Mouse (Mus musculus) c-Kit-positive CD71-positive TER-119-negative erythroid progenitor cells, embryonic 14.5 days (primary cell): ENCODE data around the gene Pmvk.
"Not testable (repeated sequence)": the region's sequence is repeated elsewhere in the genome, so short reads cannot be mapped to it uniquely, and the experiment has no call there.

Experiments
- DNase-seq: peaks from one replicate; pipeline ENCODE4 v3.0.0-alpha.2; 2013; ENCODE audit warnings: low read depth

The Pmvk gene

DNA sequence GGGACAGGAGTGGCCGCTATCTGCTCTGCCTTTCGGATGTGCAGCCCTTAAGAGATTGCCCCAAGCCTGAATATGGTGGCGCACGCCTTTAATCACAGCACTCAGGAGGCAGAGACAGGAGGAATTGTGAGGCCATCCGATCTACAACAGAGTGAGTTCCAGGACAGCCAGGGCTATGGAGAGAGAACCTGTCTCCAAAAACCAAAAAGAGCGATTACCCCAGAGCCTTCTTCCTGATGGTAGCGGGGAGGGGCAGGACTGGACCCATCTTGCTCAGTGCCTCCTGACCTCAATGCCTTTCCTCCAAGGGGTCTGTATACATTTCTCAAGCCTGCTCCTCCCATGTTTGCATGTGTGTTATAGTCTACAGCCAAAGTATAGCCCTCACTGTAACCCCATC is 25.3 kb upstream of the Pmvk start:
- not testable (repeated sequence) for DNase-seq

DNA sequence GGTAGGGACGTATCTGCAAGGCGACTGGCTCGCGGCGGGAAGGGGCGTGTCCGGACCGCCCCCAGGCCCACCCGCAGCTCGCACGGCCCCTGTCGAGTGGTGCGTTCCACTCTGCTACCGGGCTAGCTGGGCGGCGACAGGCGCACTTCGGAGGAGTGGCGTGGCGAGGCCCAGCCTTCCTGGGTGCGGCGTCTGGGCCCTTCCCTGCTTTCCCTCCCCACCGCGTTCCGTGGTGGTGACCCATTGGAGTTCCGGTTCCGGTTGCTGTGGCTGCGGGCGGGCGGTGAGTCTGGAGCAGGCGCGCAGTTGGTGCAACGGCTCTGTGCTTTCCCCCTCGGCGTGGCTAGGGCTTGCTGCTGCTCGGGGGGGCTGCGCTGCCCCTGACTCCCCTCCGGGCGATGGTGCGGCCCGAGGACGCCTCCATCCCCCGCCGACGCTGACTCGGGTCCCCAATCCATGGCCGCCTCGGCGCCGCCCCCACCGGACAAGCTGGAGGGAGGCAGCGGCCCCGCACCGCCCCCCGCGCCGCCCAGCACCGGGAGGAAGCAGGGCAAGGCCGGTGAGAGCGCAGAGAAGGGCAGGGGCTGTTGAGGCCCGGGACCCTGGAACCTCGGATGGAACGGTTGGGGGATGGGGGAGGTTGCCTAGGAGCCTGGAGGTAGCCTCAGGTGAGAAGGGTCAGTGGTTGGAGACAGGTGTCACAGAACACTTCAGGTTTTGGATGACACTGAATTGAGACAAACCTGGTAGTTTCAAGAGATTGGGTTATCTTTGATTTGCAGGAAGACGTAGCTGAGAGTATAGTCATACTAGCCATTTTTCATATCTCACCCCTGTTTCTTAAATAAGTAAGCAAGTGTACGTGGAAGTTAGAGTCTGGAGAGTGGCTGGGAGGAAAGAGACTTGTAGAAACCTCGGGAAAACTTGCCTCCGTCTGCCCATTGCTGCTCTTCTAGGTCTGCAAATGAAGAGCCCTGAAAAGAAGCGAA is 23.9 kb upstream of the Pmvk start, which contains the start of gene Pygo2:
TSS of gene Pygo2 (plus strand) at position 44 of the 989 bp plus-strand sequence.
- DNase-seq = peak; percentile 88

- DNase-seq = no peak
These were observed 21.7 kb upstream of the Pmvk start for GRCm38 (mm10) chr3:89432606-89433005.

DNA sequence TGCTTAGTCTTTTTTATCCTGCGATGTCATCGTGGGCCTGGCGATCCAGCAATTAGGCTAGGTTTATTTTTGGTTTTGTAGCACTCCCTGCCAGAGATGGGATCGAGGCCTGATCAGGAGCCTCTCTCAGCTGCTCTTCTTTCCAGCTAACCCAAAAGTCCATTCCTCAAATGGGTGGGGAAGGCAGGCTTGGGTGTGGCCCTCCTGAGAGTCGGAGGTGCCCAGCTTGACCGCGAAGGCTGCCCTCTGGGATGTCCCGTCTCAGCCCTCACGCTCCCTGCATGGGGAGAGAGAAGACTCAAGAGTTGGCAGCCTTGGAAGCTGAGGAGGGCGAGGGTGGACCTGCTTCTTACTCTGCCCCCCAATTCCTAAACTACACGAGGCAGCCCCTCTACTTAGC is 19.8 kb upstream of the Pmvk start:
- no peak for DNase-seq

- DNase-seq = no peak
These were observed 19.3 kb upstream of the Pmvk start for GRCm38 (mm10) chr3:89435041-89435440.

GRCm38 (mm10) chr3:89436176-89437113 is 17.9 kb upstream of the Pmvk start, which contains the start of gene Pbxip1:
Pbxip1 (plus strand) TSS chr3:89436706.
- no peak for DNase-seq

DNA sequence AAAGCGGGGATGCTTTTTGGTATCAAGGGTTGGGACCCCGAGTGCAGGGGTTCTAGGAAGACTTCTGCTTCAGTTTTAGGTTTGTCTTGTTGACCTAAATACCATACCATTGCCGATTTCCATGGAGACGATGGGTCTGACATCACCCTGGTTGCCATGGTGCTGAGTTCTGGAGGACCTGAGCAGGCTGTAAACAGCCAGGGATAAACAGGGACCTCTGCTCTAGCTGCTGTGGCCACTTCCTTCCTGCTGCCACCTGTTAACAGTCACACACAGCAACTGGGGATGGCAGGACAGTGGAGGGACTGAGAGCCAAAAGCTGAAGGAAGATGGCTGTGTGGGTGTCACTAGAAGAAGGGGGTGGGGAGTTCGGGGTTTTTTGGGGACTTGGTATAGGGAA is 17.1 kb upstream of the Pmvk start:
- no peak for DNase-seq

GRCm38 (mm10) chr3:89440691-89441090 is 13.7 kb upstream of the Pmvk start:
- no peak for DNase-seq

DNA sequence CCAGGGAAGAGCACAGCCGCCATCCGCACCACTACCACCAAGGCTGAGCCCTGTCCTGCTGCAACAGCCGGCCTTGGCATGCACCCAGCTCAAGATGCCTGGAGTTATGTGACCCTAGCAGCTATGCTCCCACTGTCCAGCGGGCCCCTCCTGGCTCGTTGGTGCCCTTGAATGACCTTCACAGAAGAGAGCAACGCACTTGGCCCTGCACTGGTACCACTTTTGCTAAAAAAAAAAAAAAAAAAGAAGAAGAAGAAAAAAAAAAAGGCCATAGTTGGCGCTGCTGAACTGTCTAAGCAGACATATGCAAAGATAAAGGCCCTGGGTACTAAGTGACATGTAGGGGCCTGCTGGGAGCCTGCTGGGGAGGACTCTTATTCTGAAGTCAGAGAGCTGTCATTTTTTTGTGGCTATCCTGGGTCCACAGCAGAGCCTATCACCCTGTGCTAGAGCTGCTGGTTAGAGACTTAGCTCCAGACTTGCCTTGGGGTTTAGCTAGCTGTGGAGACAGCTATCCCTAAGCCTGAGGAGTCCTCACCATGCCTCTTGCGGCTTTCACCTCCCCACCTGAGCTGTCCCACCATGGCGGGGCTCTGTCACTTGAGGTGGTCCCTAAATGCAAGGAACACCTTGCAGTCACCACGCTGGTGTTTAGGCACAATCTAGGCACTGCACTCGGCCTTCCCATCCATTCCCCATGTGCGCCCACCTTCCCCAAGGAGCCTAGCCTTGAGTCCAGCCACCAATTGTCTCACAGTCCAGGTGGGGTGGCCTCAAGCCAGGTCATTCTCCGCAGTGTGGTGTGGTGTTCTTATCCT is 5.4 kb upstream of the Pmvk start:
- DNase-seq = peak; percentile 59

- DNase-seq = peak; percentile 75
These were observed 4.8 kb upstream of the Pmvk start for GRCm38 (mm10) chr3:89449541-89449940.

DNA sequence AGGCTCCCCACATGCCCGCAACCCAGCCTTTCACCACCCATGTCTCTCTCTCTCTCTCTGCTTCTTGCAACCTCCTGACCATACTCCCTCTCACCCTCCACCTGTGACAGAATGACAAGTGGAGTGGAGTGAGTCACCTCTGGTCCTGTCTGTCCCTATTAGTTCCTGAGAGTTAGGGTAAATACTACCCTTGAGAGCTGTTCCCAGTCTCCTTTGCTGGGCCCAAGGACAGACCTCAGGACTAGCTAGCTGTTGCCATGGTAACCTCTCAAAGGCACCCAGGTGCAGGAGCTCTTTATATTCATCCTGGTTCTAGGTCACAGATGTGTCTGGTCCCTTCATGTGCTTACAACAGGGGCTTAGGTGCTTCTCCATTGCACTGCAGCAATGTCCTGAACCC is 2.4 kb upstream of the Pmvk start:
- DNase-seq = no peak

DNA sequence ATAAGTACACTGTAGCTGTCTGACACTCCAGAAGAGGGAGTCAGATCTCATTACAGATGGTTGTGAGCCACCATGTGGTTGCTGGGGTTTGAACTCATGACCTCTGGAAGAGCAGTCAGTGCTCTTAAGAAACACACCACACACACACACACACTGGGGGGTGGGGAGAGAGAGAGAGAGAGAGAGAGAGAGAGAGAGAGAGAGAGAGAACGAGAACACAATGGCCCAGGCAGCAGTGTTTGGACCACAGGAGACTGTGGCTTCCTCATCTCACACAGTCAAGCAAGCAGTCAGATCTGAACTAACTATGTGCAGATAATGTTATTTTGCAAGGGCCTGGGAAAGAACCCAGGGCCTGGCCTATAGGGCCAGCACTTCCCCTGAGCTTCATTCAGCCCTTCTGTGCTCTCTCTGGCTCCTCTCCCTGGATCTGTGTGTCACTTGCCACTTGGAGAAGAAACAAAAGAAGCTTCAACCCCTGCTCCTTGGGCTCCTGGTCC is 1.5 kb downstream of the Pmvk start:
- DNase-seq = no peak

DNA sequence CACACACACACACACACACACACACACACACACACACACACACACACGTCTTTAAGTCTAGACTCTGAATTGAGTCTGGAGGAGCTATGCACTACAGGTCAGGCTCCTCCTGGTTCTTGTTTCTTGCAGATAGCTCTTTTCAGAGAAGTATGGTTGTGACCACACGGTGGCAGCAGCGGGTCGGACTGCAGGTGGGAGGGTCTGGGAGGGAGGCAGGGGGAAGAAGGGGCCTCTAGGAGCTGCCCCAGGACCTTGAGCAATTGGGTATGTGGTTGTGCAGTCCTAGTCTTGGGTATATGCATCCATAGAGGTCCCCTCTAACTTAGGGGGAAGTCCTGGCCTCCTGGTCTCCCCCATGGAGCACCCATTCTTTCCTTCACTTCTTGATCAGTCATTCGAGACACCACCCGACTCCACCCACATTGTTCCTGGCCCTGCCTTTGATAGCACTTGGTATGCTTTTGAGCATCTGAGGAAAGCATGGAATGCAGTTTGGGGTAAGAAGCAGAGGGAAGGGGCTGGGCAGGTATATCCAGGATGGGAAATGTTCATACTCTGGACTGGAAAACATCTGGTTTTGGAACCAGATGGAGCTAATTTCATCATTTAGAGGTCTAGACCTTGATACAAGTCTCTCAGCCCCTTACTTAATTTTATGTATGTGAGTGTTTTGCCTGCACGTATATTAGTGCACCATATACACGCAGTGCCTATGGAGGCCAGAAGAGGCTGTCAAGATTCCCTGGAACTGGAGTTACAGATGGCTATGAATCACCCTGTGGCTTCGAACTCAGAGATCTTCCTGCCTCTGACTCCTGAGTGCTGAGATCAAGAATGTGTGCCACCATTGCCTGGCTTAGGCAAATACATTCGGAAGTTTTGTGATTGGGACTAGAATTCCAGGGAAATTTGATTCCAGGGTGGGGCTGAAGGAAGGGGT is 2.7 kb downstream of the Pmvk start:
- peak; percentile 87 for DNase-seq

GRCm38 (mm10) chr3:89458372-89458964 is 4.1 kb downstream of the Pmvk start:
- peak; percentile 81 for DNase-seq

- DNase-seq = peak; percentile 93
These were observed 4.8 kb downstream of the Pmvk start for GRCm38 (mm10) chr3:89458965-89459807.

- DNase-seq = no peak
These were observed 13.9 kb downstream of the Pmvk start for GRCm38 (mm10) chr3:89468268-89468667.

- no peak for DNase-seq
These were observed 17.9 kb downstream of the Pmvk start for GRCm38 (mm10) chr3:89472280-89472679.

- no peak for DNase-seq
These were observed 19.5 kb downstream of the Pmvk start for GRCm38 (mm10) chr3:89473838-89474237.

DNA sequence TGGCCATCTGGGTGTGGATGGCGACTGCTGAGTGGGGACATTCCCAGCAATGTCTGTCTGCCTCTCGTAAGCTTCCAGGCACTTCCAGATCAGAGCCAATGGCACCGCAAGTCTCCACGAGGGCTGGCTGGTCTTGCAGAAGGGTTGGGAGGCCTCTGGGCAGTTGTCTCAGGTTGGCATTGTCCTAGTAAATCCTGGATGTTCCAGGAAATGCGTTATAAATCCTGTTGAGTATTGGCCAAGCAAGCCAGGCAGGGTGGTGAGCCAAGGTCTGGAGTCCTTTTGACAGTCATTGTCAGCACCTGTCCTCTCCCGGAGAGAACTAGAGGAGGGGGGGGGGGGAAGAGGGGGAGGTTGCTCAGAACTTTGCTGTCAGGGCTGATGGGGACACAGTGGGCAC is 24.7 kb downstream of the Pmvk start:
- no peak for DNase-seq
